Mouse (Mus musculus) midbrain, embryonic 12.5 days (tissue): ENCODE results near the gene Asb1. TPM values are rescaled to one million over a fixed set of nuclear protein-coding genes. Genes with fewer than 3 reads are reported as not detected.

Experiments
- ATAC-seq: fragments of 200-750 bp; cut with Nextera tagmentation; 2 replicates; pipeline ENCODE4 v1.8.0; 2017; ENCODE audit warnings: low read depth, moderate TSS enrichment, moderate library complexity; ENCODE audit not compliant: low FRiP score
- H3K27ac ChIP-seq: fragments of 300-500 bp; sonication (generic); replicated peaks from 2 replicates; pipeline ENCODE4 v1.5.1; 2016; ENCODE audit warnings: mild to moderate bottlenecking
- H3K27me3 ChIP-seq: fragments of 300-500 bp; sonication (generic); 2 replicates; pipeline ENCODE4 v1.6.1; 2016; ENCODE audit warnings: mild to moderate bottlenecking
- H3K36me3 ChIP-seq: fragments of 300-500 bp; sonication (generic); 2 replicates; pipeline ENCODE4 v1.6.1; 2016
- H3K4me1 ChIP-seq: fragments of 300-500 bp; sonication (generic); 2 replicates; pipeline ENCODE4 v1.6.1; 2016
- H3K4me2 ChIP-seq: fragments of 300-500 bp; sonication (generic); replicated peaks from 2 replicates; pipeline ENCODE4 v1.6.1; 2016; ENCODE audit warnings: mild to moderate bottlenecking, moderate library complexity
- H3K4me3 ChIP-seq: fragments of 300-500 bp; sonication (generic); 2 replicates; pipeline ENCODE4 v1.5.1; 2016; ENCODE audit warnings: mild to moderate bottlenecking
- H3K9ac ChIP-seq: fragments of 300-500 bp; sonication (generic); replicated peaks from 2 replicates; pipeline ENCODE4 v1.6.1; 2016; ENCODE audit warnings: mild to moderate bottlenecking, moderate library complexity
- H3K9me3 ChIP-seq: fragments of 300-500 bp; sonication (generic); 2 replicates; pipeline ENCODE4 v1.6.1; 2016; ENCODE audit warnings: mild to moderate bottlenecking
- WGBS: fragments of 180-500 bp; shearing (Covaris S2); methylation state at CpG from one replicate; pipeline ENCODE4 v1.1.7; 2016; 5-methylcytosine and 5-hydroxymethylcytosine counted together
- polyA plus RNA-seq: library from polyadenylated mRNA; unstranded; fragments of >200 nt; fragmentation: Nextera tagmentation; extraction: Ambion mirVana; gene quantifications from 2 replicates; pipeline ENCODE4 v1.2.1, GENCODE M21; 2016

Gene Asb1
- polyA plus RNA-seq, 1 experiment from 2014 or later: 13.2 TPM

GRCm38 (mm10) chr1:91584969-91585835 lies 44.9 kb downstream of the Asb1 start:
- H3K27me3 ChIP-seq: no peaks in the 10 kb centered on the region
- no peaks in the 10 kb centered on the region for H3K36me3 ChIP-seq
- H3K4me1 ChIP-seq: no peaks in the 10 kb centered on the region
- WGBS: 80% methylated on average over 17 of the region's 17 CpGs
- no peak overlapping the region for H3K9ac ChIP-seq
- no peak overlapping the region for H3K4me3 ChIP-seq
- no peak for ATAC-seq
- no peak overlapping the region for H3K27ac ChIP-seq
- H3K4me2 ChIP-seq: no peak overlapping the region
- no peaks in the 10 kb centered on the region for H3K9me3 ChIP-seq

GRCm38 (mm10) chr1:91589738-91590137 lies 49.4 kb downstream of the Asb1 start:
- no peaks in the 10 kb centered on the region for H3K4me1 ChIP-seq

GRCm38 (mm10) chr1:91595521-91596020 lies 55.2 kb downstream of the Asb1 start:
- Histone ChIP-seq H3K9ac (no peak overlapping the region), H3K27ac (no peak overlapping the region), H3K4me2 (no peak overlapping the region), H3K36me3 (no peaks in the 10 kb centered on the region), H3K27me3 (no peaks in the 10 kb centered on the region), H3K4me1 (peaks cover 3% of the 10 kb centered on the region; the same call in 1 of the 2 replicates), H3K4me3 (no peak overlapping the region), H3K9me3 (no peaks in the 10 kb centered on the region)
- 88% methylated on average over 9 of the region's 9 CpGs for WGBS
- ATAC-seq: no peak

More at GRCm38 (mm10) chr1:91589738-91590137, 49.4 kb downstream of the Asb1 start:
- Histone ChIP-seq H3K4me2 (no peak overlapping the region), H3K9me3 (no peaks in the 10 kb centered on the region), H3K27me3 (no peaks in the 10 kb centered on the region), H3K9ac (no peak overlapping the region), H3K4me3 (no peak overlapping the region), H3K27ac (no peak overlapping the region), H3K36me3 (no peaks in the 10 kb centered on the region)
- ATAC-seq: no peak
- WGBS: 78% methylated on average over 6 of the region's 6 CpGs

- no peak for ATAC-seq
- Histone ChIP-seq H3K9me3 (no peaks in the 10 kb centered on the region), H3K27ac (no peak overlapping the region), H3K4me3 (no peak overlapping the region), H3K36me3 (no peaks in the 10 kb centered on the region), H3K4me1 (peaks cover 12% of the 10 kb centered on the region), H3K9ac (no peak overlapping the region), H3K4me2 (no peak overlapping the region), H3K27me3 (0 out of 2 replicates have a peak, but pooled peaks cover 6% of the 10 kb centered on the region)
- 91% methylated on average over 5 of the region's 5 CpGs for WGBS
These were observed 57.3 kb downstream of the Asb1 start for GRCm38 (mm10) chr1:91597611-91598010.

GRCm38 (mm10) chr1:91600671-91601361 lies 60.5 kb downstream of the Asb1 start:
- H3K9ac ChIP-seq: no peak overlapping the region
- no peak overlapping the region for H3K4me3 ChIP-seq
- peaks cover 15% of the 10 kb centered on the region for H3K4me1 ChIP-seq
- ATAC-seq: peak; percentile 90
- H3K9me3 ChIP-seq: no peaks in the 10 kb centered on the region
- 0 out of 2 replicates have a peak overlapping the region, but pooled peaks have one; percentile 17 for H3K27ac ChIP-seq
- H3K4me2 ChIP-seq: no peak overlapping the region
- no peaks in the 10 kb centered on the region for H3K36me3 ChIP-seq
- WGBS: 31% methylated on average over 9 of the region's 9 CpGs
- peaks cover 13% of the 10 kb centered on the region for H3K27me3 ChIP-seq

GRCm38 (mm10) chr1:91601362-91602096 lies 61.2 kb downstream of the Asb1 start:
- Histone ChIP-seq H3K4me3 (no peak overlapping the region), H3K9me3 (no peaks in the 10 kb centered on the region), H3K9ac (no peak overlapping the region), H3K27me3 (peaks cover 13% of the 10 kb centered on the region), H3K4me1 (peaks cover 18% of the 10 kb centered on the region), H3K4me2 (no peak overlapping the region), H3K27ac (no peak overlapping the region), H3K36me3 (no peaks in the 10 kb centered on the region)
- no peak for ATAC-seq
- WGBS: 81% methylated on average over 2 of the region's 2 CpGs

- no peaks in the 10 kb centered on the region for H3K36me3 ChIP-seq
- H3K9me3 ChIP-seq: no peaks in the 10 kb centered on the region
- no peak for ATAC-seq
- H3K4me3 ChIP-seq: no peak overlapping the region
- no peak overlapping the region for H3K27ac ChIP-seq
- no peak overlapping the region for H3K9ac ChIP-seq
- 68% methylated on average over 14 of the region's 14 CpGs for WGBS
- H3K27me3 ChIP-seq: peaks cover 20% of the 10 kb centered on the region
- H3K4me2 ChIP-seq: no peak overlapping the region
- H3K4me1 ChIP-seq: peaks cover 15% of the 10 kb centered on the region
These were observed 65.3 kb downstream of the Asb1 start for GRCm38 (mm10) chr1:91605632-91606031.

- WGBS: 95% methylated on average over 7 of the region's 7 CpGs
- H3K36me3 ChIP-seq: no peaks in the 10 kb centered on the region
- peaks cover 20% of the 10 kb centered on the region for H3K27me3 ChIP-seq
- no peak overlapping the region for H3K4me2 ChIP-seq
- H3K9ac ChIP-seq: no peak overlapping the region
- no peak overlapping the region for H3K4me3 ChIP-seq
- no peak overlapping the region for H3K27ac ChIP-seq
- H3K9me3 ChIP-seq: no peaks in the 10 kb centered on the region
- ATAC-seq: no peak
- peaks cover 6% of the 10 kb centered on the region; the same call in 1 of the 2 replicates for H3K4me1 ChIP-seq
These were observed 66.4 kb downstream of the Asb1 start for GRCm38 (mm10) chr1:91606701-91607100.

GRCm38 (mm10) chr1:91607141-91607540 lies 66.8 kb downstream of the Asb1 start:
- WGBS: 81% methylated on average over 6 of the region's 6 CpGs
- no peak overlapping the region for H3K9ac ChIP-seq

More at GRCm38 (mm10) chr1:91607141-91607540, 66.8 kb downstream of the Asb1 start:
- H3K36me3 ChIP-seq: no peaks in the 10 kb centered on the region
- ATAC-seq: no peak
- no peaks in the 10 kb centered on the region for H3K9me3 ChIP-seq
- H3K27me3 ChIP-seq: peaks cover 16% of the 10 kb centered on the region
- H3K4me3 ChIP-seq: no peak overlapping the region
- no peak overlapping the region for H3K27ac ChIP-seq
- no peak overlapping the region for H3K4me2 ChIP-seq
- H3K4me1 ChIP-seq: peaks cover 6% of the 10 kb centered on the region; the same call in 1 of the 2 replicates
